15 mouse cellular contexts compared by ENCODE assay signal in genomic region chr9:65759992-65760391, GRCm38 (mm10).
"Had no signal": no experiment of that assay in that cellular context is flagged by ENCODE, and none has a peak within 500 bp of the region (broad histone marks: within the 10 kb centered on the region; RNA-seq: fewer than 3 reads in every experiment).

No protein-coding gene starts in this region.

- ATAC-seq: hindbrain, postnatal 0 days; midbrain, embryonic 15.5 days had no signal

- H3K9ac ChIP-seq: kidney, embryonic 15.5 days; liver, embryonic 15.5 days; midbrain, embryonic 15.5 days; neural tube, embryonic 13.5 days had no signal

- H3K4me2 ChIP-seq: kidney, embryonic 15.5 days; liver, embryonic 15.5 days; midbrain, embryonic 11.5 days; midbrain, embryonic 15.5 days; neural tube, embryonic 13.5 days had no signal

- H3K4me1 ChIP-seq: limb, embryonic 10.5 days had no signal

- H3K4me3 ChIP-seq: kidney, embryonic 15.5 days; limb, embryonic 10.5 days; liver, embryonic 15.5 days; megakaryocyte, embryonic 14.5 days; midbrain, embryonic 15.5 days; neural tube, embryonic 13.5 days had no signal

- H3K9me3 ChIP-seq: kidney, embryonic 15.5 days; limb, embryonic 10.5 days; liver, embryonic 15.5 days; midbrain, embryonic 15.5 days; neural tube, embryonic 13.5 days had no signal

- H3K36me3 ChIP-seq: kidney, embryonic 15.5 days; liver, embryonic 15.5 days; midbrain, embryonic 15.5 days; neural tube, embryonic 13.5 days had no signal

- H3K27me3 ChIP-seq: kidney, embryonic 15.5 days; liver, embryonic 15.5 days; midbrain, embryonic 15.5 days; neural tube, embryonic 13.5 days had no signal

- DNase-seq: kidney, adult 2 months; kidney, postnatal 14 days; retina, postnatal 1 day; right cerebral cortex, postnatal 4 days; spleen, adult 18-20 months; thymus, postnatal 36 days had no signal

- H3K27ac ChIP-seq: hindbrain, postnatal 0 days; kidney, embryonic 15.5 days; limb, embryonic 10.5 days; liver, embryonic 15.5 days; macrophage; midbrain, embryonic 15.5 days; neural tube, embryonic 13.5 days had no signal
